Mouse (Mus musculus): ENCODE measurements at regions not wholly inside any gene's neighbourhood (a gene's known extent, or its start where the extent isn't known, plus 50 kb on each side); places are given as distances from the start of the nearest gene placed in this dataset.

DNA sequence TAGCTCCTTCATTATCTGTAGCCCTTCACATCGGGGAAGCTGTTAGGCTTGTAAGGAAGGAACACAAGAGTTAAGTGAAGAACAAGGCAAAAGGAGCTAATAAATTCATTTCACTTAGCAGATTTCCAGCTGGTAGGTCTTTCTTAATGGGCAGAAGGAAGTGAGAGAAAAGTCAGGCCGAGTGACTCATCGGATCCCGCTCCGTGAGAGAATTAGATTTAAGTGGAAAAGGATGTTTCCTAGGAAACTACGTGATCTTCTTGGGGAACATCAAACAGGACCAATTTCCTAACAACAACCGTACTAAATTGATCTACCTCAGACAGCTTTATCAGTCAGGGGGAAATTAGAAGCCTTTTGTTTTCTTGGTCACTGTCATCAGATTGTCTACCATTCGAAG, 625.4 kb upstream of the Arpp21 start:
- H3K4me1 ChIP-seq (ENCODE audit: control insufficient read depth in 2 of 2, insufficient read depth in 2 of 2, low read length in 2 of 2), result no peaks in the 10 kb centered on the region
- WGBS, result 49% methylated on average over 8 of the region's 8 CpGs
- H3K27ac ChIP-seq (replicated peaks in 1 of 2; ENCODE audit: control insufficient read depth in 1 of 2, insufficient read depth in 1 of 2, low read depth in 2 of 2, low read length in 2 of 2), result no peak overlapping the region
- no peaks in the 10 kb centered on the region for H3K36me3 ChIP-seq (ENCODE audit: control insufficient read depth, insufficient read depth, low read length)
- H3K27me3 ChIP-seq (ENCODE audit: control insufficient read depth, insufficient read depth, low read length), result no peaks in the 10 kb centered on the region
- ATAC-seq (ENCODE audit: insufficient number of reproducible peaks, insufficient read depth, low FRiP score, low read depth), result no peak
- H3K9ac ChIP-seq (ENCODE audit: low read length), result no peak overlapping the region
- no peaks in the 10 kb centered on the region for H3K9me3 ChIP-seq (ENCODE audit: control insufficient read depth, low read length)
- no peak overlapping the region for H3K4me2 ChIP-seq (ENCODE audit: low read length)
- no peak overlapping the region for H3K4me3 ChIP-seq (ENCODE audit: control insufficient read depth in 1 of 2, insufficient read depth in 1 of 2, low read depth in 1 of 2, low read length in 2 of 2)

DNA sequence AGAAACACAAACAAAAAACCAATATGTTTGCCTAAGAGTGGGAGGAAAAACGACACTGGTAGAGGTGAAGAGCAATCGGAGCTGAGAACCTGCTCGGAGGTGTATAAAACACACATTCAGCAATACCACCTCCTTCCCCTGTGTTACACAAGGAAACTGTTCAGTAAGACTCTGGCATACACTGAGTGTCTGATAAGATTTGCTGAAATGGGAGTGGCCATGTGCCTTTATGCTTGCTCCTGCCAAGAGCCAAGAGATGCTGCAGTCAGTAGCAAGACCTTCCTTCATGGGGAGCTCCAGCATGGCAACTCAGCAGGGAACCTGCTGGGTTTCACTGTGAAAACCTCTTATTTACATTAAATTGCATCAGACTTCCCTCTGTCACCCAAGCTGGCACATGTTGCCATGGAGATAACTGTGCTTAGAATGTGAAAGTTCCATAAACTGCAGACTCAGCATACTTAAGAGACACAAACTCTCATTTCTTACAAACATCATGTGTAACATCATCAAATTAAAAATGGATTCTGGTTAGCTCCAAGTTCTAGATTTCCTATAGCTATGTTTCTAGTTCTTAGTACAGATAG, 624.7 kb upstream of the Arpp21 start:
- no peak overlapping the region for H3K4me2 ChIP-seq (ENCODE audit: low read length)
- no peak overlapping the region for H3K4me3 ChIP-seq (ENCODE audit: control insufficient read depth in 1 of 2, insufficient read depth in 1 of 2, low read depth in 1 of 2, low read length in 2 of 2)
- H3K9ac ChIP-seq (ENCODE audit: low read length), result no peak overlapping the region
- H3K27ac ChIP-seq (replicated peaks in 1 of 2; ENCODE audit: control insufficient read depth in 1 of 2, insufficient read depth in 1 of 2, low read depth in 2 of 2, low read length in 2 of 2), result no peak overlapping the region
- H3K27me3 ChIP-seq (ENCODE audit: control insufficient read depth, insufficient read depth, low read length), result no peaks in the 10 kb centered on the region
- no peaks in the 10 kb centered on the region for H3K9me3 ChIP-seq (ENCODE audit: control insufficient read depth, low read length)
- H3K4me1 ChIP-seq (ENCODE audit: control insufficient read depth in 2 of 2, insufficient read depth in 2 of 2, low read length in 2 of 2), result no peaks in the 10 kb centered on the region
- no peak for ATAC-seq (ENCODE audit: insufficient number of reproducible peaks, insufficient read depth, low FRiP score, low read depth)
- no peaks in the 10 kb centered on the region for H3K36me3 ChIP-seq (ENCODE audit: control insufficient read depth, insufficient read depth, low read length)
- WGBS, result 62% methylated on average over 3 of the region's 3 CpGs

DNA sequence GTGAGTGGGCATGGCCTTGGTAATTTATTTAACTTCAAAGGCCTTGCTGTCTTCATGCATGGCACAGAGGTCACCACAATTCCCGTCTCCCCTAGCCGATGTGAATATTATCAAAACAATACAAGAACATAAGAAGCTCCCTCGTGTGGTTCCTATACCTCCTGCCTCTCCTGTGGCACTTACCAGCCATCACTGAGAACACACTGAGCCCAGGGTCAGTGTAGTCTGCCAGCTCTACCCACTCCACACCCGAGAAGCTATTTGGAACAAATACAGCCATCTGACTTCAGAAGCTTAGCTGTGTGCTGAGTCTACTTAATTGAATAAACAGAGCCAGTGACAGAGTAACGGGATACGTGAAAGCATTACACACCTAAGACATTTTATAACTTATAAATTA, 605.7 kb upstream of the Arpp21 start:
- no peaks in the 10 kb centered on the region for H3K9me3 ChIP-seq (ENCODE audit: control insufficient read depth, low read length)
- H3K27ac ChIP-seq (replicated peaks in 1 of 2; ENCODE audit: control insufficient read depth in 1 of 2, insufficient read depth in 1 of 2, low read depth in 2 of 2, low read length in 2 of 2), result no peak overlapping the region
- H3K4me1 ChIP-seq (ENCODE audit: control insufficient read depth in 2 of 2, insufficient read depth in 2 of 2, low read length in 2 of 2), result no peaks in the 10 kb centered on the region
- no peaks in the 10 kb centered on the region for H3K36me3 ChIP-seq (ENCODE audit: control insufficient read depth, insufficient read depth, low read length)
- ATAC-seq (ENCODE audit: insufficient number of reproducible peaks, insufficient read depth, low FRiP score, low read depth), result no peak
- no peak overlapping the region for H3K9ac ChIP-seq (ENCODE audit: low read length)
- no peak overlapping the region for H3K4me2 ChIP-seq (ENCODE audit: low read length)
- WGBS, result 74% methylated on average over 6 of the region's 6 CpGs
- H3K27me3 ChIP-seq (ENCODE audit: control insufficient read depth, insufficient read depth, low read length), result no peaks in the 10 kb centered on the region
- no peak overlapping the region for H3K4me3 ChIP-seq (ENCODE audit: control insufficient read depth in 1 of 2, insufficient read depth in 1 of 2, low read depth in 1 of 2, low read length in 2 of 2)

DNA sequence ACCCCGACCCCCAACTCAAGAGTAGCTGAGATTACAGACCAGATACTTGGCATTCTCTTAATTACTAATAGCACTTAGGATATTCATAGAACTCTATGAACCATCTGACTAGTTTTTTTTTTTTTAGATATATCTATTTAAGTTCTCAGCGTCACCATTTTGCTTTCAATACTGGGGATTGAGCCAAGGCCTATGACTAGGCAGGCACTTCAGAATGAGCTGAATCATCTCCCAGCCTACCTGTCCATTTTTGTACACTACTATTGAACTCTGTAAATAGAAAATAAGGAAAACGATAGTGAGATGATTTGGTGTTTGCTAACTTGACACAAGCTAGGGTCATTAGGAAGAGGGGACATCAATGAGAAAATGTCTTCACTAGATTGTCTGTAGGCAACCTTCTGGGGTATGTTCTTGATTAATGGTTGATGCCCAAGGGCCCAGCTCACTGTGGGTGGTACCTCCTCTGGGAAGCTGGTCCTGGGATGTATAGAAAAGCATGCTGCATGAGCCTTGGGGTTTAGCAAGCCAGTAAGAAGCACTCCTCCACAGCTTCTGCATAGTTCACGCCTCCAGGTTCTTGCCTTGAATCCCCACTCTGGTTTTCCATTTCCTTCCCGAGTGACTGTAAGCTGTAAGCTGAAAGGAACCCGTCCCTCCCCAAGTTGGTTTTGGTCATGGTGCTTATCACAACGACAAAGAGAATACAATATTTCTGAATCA, 603.5 kb upstream of the Arpp21 start:
- ATAC-seq (ENCODE audit: insufficient number of reproducible peaks, insufficient read depth, low FRiP score, low read depth), result no peak
- H3K36me3 ChIP-seq (ENCODE audit: control insufficient read depth, insufficient read depth, low read length), result no peaks in the 10 kb centered on the region
- WGBS, result 70% methylated on average over 7 of the region's 7 CpGs

DNA sequence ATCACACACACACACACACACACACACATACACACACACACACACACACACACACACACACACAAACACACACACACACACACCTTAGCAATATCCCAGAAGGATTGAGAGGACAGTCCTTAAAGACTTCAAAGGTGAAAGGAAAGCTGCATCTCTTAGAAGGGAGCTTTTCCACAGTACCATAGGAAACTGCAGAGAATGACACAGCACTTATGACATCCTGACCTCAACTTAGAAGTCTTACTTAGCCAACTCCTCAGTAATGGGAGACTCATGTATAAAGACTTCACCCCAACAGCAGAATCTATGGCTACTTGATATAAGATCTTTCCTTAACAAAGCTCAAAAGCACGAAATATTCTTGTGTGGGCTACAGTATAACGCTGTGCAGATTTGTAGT, 601.8 kb upstream of the Arpp21 start:
- no peak overlapping the region for H3K9ac ChIP-seq (ENCODE audit: low read length)
- ATAC-seq (ENCODE audit: insufficient number of reproducible peaks, insufficient read depth, low FRiP score, low read depth), result no peak
- WGBS, result 77% methylated on average over 2 of the region's 2 CpGs

More for the DNA sequence above, 603.5 kb upstream of the Arpp21 start:
- Histone ChIP-seq H3K4me2 (ENCODE audit: low read length) (no peak overlapping the region), H3K4me1 (ENCODE audit: control insufficient read depth in 2 of 2, insufficient read depth in 2 of 2, low read length in 2 of 2) (peaks cover 0 to 3% of the 10 kb centered on the region in 2 experiments; a peak in 1 of 4 replicates), H3K9me3 (ENCODE audit: control insufficient read depth, low read length) (no peaks in the 10 kb centered on the region), H3K27me3 (ENCODE audit: control insufficient read depth, insufficient read depth, low read length) (no peaks in the 10 kb centered on the region), H3K4me3 (ENCODE audit: control insufficient read depth in 1 of 2, insufficient read depth in 1 of 2, low read depth in 1 of 2, low read length in 2 of 2) (no peak overlapping the region), H3K27ac (replicated peaks in 1 of 2; ENCODE audit: control insufficient read depth in 1 of 2, insufficient read depth in 1 of 2, low read depth in 2 of 2, low read length in 2 of 2) (no peak overlapping the region), H3K9ac (ENCODE audit: low read length) (no peak overlapping the region)

DNA sequence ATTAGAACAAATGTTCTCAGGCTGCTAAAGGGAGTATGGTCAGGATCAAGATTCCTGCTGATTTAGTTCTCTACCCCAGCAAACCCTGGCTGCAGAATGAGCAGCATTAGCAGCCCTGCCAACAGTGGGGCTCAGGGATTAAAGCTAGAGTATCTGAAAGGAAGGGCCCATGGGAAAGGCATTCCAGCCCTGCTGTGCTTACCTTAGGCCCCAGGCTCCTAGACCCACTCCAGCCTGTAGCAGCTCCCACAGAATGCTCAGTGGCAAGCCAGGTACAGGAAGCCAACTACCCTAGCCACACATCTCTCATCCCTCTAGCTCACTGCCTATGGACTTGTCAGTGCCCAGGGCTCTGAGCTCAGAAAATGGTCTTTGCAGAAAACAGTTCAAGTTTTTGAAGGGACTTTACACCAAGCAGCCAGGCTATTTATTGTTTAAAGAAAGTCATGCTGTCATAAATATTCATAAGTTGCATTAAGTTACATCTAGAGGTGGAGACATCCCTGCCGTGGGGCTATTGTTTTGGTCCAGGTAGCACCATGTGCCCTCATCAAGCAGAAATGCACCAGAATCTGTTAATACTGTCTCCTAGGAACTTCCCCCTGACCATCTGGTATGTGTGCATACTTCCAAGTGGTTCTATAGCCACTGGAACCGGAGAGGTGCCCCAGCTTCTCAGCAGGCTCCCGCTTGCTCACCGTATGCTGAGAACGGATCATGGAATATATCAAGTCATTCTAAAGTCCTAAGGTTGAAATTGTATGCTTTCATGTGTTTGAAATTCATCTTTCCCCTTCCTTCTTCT, 598.9 kb upstream of the Arpp21 start:
- Histone ChIP-seq H3K9ac (ENCODE audit: low read length) (no peak overlapping the region), H3K27me3 (ENCODE audit: control insufficient read depth, insufficient read depth, low read length) (no peaks in the 10 kb centered on the region), H3K4me3 (ENCODE audit: control insufficient read depth in 1 of 2, insufficient read depth in 1 of 2, low read depth in 1 of 2, low read length in 2 of 2) (no peak overlapping the region), H3K27ac (replicated peaks in 1 of 2; ENCODE audit: control insufficient read depth in 1 of 2, insufficient read depth in 1 of 2, low read depth in 2 of 2, low read length in 2 of 2) (no peak overlapping the region), H3K9me3 (ENCODE audit: control insufficient read depth, low read length) (no peaks in the 10 kb centered on the region), H3K4me1 (ENCODE audit: control insufficient read depth in 2 of 2, insufficient read depth in 2 of 2, low read length in 2 of 2) (peaks cover 4 to 7% of the 10 kb centered on the region in 2 experiments; a peak in 3 of 4 replicates), H3K36me3 (ENCODE audit: control insufficient read depth, insufficient read depth, low read length) (no peaks in the 10 kb centered on the region), H3K4me2 (ENCODE audit: low read length) (no peak overlapping the region)
- no peak; the same call in 1 of the 2 replicates for ATAC-seq (ENCODE audit: insufficient number of reproducible peaks, insufficient read depth, low FRiP score, low read depth)
- WGBS, result 92% methylated on average over 5 of the region's 5 CpGs

More for the DNA sequence above, 601.8 kb upstream of the Arpp21 start:
- Histone ChIP-seq H3K4me2 (ENCODE audit: low read length) (no peak overlapping the region), H3K4me3 (ENCODE audit: control insufficient read depth in 1 of 2, insufficient read depth in 1 of 2, low read depth in 1 of 2, low read length in 2 of 2) (no peak overlapping the region), H3K27me3 (ENCODE audit: control insufficient read depth, insufficient read depth, low read length) (no peaks in the 10 kb centered on the region), H3K36me3 (ENCODE audit: control insufficient read depth, insufficient read depth, low read length) (no peaks in the 10 kb centered on the region), H3K27ac (replicated peaks in 1 of 2; ENCODE audit: control insufficient read depth in 1 of 2, insufficient read depth in 1 of 2, low read depth in 2 of 2, low read length in 2 of 2) (no peak overlapping the region), H3K4me1 (ENCODE audit: control insufficient read depth in 2 of 2, insufficient read depth in 2 of 2, low read length in 2 of 2) (peaks cover 3 to 4% of the 10 kb centered on the region in 2 experiments; a peak in 3 of 4 replicates), H3K9me3 (ENCODE audit: control insufficient read depth, low read length) (no peaks in the 10 kb centered on the region)

DNA sequence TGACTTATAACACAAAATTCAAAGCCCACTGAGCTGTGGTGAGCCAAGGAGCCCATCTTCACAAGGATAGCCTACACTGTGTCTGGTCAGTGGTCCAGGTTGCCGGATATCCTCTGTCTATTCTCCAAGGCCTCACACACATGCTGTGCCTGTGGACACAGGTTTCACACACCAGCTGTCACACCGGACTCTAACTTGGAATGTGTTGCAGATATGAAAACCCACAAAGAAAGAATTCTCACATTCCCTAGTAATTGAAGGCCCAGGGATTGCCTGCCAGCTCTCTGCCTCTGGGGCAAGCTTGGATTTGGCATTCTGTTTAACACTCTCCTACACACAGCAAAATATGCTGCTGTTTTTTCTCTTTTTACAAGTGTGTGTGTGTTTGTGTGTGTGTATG, 595.4 kb upstream of the Arpp21 start:
- H3K27me3 ChIP-seq (ENCODE audit: control insufficient read depth, insufficient read depth, low read length), result no peaks in the 10 kb centered on the region
- WGBS, result 40% methylated on average over 2 of the region's 2 CpGs
- ATAC-seq (ENCODE audit: insufficient number of reproducible peaks, insufficient read depth, low FRiP score, low read depth), result no peak

More for the DNA sequence above, 595.4 kb upstream of the Arpp21 start:
- no peak overlapping the region for H3K9ac ChIP-seq (ENCODE audit: low read length)
- H3K27ac ChIP-seq (replicated peaks in 1 of 2; ENCODE audit: control insufficient read depth in 1 of 2, insufficient read depth in 1 of 2, low read depth in 2 of 2, low read length in 2 of 2), result no peak overlapping the region
- peaks cover 4 to 7% of the 10 kb centered on the region in 2 experiments; a peak in 3 of 4 replicates for H3K4me1 ChIP-seq (ENCODE audit: control insufficient read depth in 2 of 2, insufficient read depth in 2 of 2, low read length in 2 of 2)
- no peak overlapping the region for H3K4me3 ChIP-seq (ENCODE audit: control insufficient read depth in 1 of 2, insufficient read depth in 1 of 2, low read depth in 1 of 2, low read length in 2 of 2)
- no peaks in the 10 kb centered on the region for H3K9me3 ChIP-seq (ENCODE audit: control insufficient read depth, low read length)
- H3K4me2 ChIP-seq (ENCODE audit: low read length), result no peak overlapping the region
- no peaks in the 10 kb centered on the region for H3K36me3 ChIP-seq (ENCODE audit: control insufficient read depth, insufficient read depth, low read length)

All from heart, embryonic 14.5 days (tissue).